Mouse (Mus musculus) midbrain, embryonic 16.5 days (tissue): ENCODE measurements at regions not wholly inside any gene's neighbourhood (a gene's known extent, or its start where the extent isn't known, plus 50 kb on each side); places are given as distances from the start of the nearest gene placed in this dataset.

Experiments used
- ATAC-seq: fragments of 200-750 bp; cut with Nextera tagmentation; 2 replicates; pipeline ENCODE4 v1.8.0; 2017; ENCODE audit warnings: moderate TSS enrichment
- H3K27ac ChIP-seq: fragments of 300-500 bp; sonication (generic); 2 replicates; pipeline ENCODE4 v1.5.1; 2014; ENCODE audit warnings: mild to moderate bottlenecking, low read length, mixed read lengths
- H3K27me3 ChIP-seq: fragments of 300-500 bp; sonication (generic); 2 replicates; pipeline ENCODE4 v1.6.1; 2014; ENCODE audit warnings: low read depth, low read length, mixed read lengths; ENCODE audit not compliant: control insufficient read depth, insufficient read depth
- H3K36me3 ChIP-seq: fragments of 300-500 bp; sonication (generic); 2 replicates; pipeline ENCODE4 v1.6.1; 2014; ENCODE audit warnings: mild to moderate bottlenecking, low read length, moderate library complexity, mixed read lengths; ENCODE audit not compliant: control insufficient read depth, insufficient read depth
- H3K4me1 ChIP-seq: fragments of 300-500 bp; sonication (generic); 2 replicates; pipeline ENCODE4 v1.6.1; 2014; ENCODE audit warnings: mild to moderate bottlenecking, low read length, mixed read lengths; ENCODE audit not compliant: control insufficient read depth, insufficient read depth
- H3K4me2 ChIP-seq: fragments of 300-500 bp; sonication (generic); 2 replicates; pipeline ENCODE4 v1.6.1; 2014; ENCODE audit warnings: mild to moderate bottlenecking, low read length, mixed read lengths
- H3K4me3 ChIP-seq: fragments of 300-500 bp; sonication (generic); 2 replicates; pipeline ENCODE4 v1.5.1; 2014; ENCODE audit warnings: low read depth, mild to moderate bottlenecking, low read length, moderate library complexity, mixed read lengths
- H3K9ac ChIP-seq: fragments of 300-500 bp; sonication (generic); 2 replicates; pipeline ENCODE4 v1.6.1; 2014; ENCODE audit warnings: low read depth, low read length, mixed read lengths
- H3K9me3 ChIP-seq: fragments of 300-500 bp; sonication (generic); replicated peaks from 2 replicates; pipeline ENCODE4 v1.6.1; 2014; ENCODE audit warnings: mild to moderate bottlenecking, low read length, mixed read lengths; ENCODE audit not compliant: control insufficient read depth, poor library complexity, severe bottlenecking
- WGBS: fragments of 180-500 bp; shearing (Covaris S2); extraction: QIAGEN DNeasy Blood & Tissue Kit; methylation state at CpG from one replicate; pipeline ENCODE4 v1.1.7; 2014; 5-methylcytosine and 5-hydroxymethylcytosine counted together

DNA sequence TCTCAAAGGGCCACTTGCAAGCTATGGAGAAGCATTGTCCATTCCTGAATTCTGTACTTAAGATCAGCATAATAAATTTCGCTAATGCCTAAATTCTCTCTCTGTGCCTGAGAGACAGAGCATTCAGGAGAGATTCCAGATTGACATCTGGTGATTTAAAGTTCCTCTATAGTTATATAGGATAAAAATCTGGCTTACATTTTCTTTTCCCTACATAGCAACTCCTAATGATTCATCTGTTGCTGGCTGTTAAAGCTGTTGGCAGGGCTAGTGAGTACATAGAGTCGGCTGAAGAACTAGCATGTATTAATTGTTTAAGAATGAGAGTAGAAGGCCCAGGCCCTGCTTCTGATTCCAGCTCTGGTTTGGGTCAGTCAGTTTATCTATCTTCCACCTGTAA is 870.0 kb upstream of the Stxbp6 start:
- H3K9me3 ChIP-seq: no peaks in the 10 kb centered on the region
- no peak overlapping the region for H3K27ac ChIP-seq
- no peak for ATAC-seq
- H3K27me3 ChIP-seq: no peaks in the 10 kb centered on the region
- no peaks in the 10 kb centered on the region for H3K4me1 ChIP-seq
- H3K9ac ChIP-seq: no peak overlapping the region
- H3K36me3 ChIP-seq: no peaks in the 10 kb centered on the region
- H3K4me3 ChIP-seq: no peak overlapping the region
- WGBS: 34% methylated on average over 2 of the region's 2 CpGs
- no peak overlapping the region for H3K4me2 ChIP-seq

DNA sequence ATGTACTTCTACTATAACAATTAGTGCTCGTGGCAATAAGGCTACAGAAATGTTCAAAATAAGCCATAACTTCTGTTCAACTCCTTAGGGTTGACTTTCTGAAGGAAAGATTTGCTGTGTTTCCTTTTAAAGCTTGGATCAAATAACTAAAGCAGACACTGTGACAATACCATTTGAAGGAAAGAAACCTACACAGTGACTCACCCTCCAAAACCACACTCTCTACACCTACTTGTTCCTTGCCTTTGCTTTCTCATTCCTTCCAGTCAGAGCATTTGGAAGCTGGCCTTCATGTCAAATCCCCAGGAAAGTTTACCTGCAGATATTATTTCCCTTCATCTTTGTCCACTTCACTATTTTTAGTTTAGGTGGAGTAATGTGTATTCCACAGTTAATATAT is 867.9 kb upstream of the Stxbp6 start:
- H3K27ac ChIP-seq: no peak overlapping the region
- H3K4me2 ChIP-seq: no peak overlapping the region
- no peaks in the 10 kb centered on the region for H3K4me1 ChIP-seq
- H3K4me3 ChIP-seq: no peak overlapping the region
- ATAC-seq: no peak
- H3K9ac ChIP-seq: no peak overlapping the region
- WGBS: 83% methylated on average over 1 of the region's 1 CpGs
- no peaks in the 10 kb centered on the region for H3K36me3 ChIP-seq
- H3K9me3 ChIP-seq: no peaks in the 10 kb centered on the region
- no peaks in the 10 kb centered on the region for H3K27me3 ChIP-seq

DNA sequence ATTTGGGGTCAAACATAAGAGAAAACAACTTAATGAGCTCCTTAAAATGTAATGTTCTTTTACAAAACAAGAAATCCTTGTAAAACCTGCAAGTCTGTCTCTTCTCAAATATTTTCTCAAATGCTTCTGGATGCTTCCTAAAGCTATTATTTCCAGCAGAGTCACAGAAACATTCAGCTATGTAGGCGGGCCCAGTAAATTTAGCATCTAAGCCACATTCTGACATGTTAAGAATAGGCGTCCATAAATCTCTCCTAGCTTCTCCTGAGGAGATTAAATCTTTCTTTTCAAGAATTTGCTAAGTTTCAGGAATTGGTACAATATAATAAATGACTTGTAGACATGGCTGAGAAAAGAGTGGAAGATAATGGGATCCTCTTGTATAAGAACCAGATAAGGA is 858.9 kb upstream of the Stxbp6 start:
- Histone ChIP-seq H3K4me2 (no peak overlapping the region), H3K36me3 (no peaks in the 10 kb centered on the region), H3K27ac (no peak overlapping the region), H3K9me3 (no peaks in the 10 kb centered on the region), H3K4me3 (no peak overlapping the region), H3K4me1 (peaks cover 7% of the 10 kb centered on the region; the same call in 1 of the 2 replicates), H3K9ac (no peak overlapping the region), H3K27me3 (no peaks in the 10 kb centered on the region)
- 64% methylated on average over 2 of the region's 2 CpGs for WGBS
- ATAC-seq: no peak

DNA sequence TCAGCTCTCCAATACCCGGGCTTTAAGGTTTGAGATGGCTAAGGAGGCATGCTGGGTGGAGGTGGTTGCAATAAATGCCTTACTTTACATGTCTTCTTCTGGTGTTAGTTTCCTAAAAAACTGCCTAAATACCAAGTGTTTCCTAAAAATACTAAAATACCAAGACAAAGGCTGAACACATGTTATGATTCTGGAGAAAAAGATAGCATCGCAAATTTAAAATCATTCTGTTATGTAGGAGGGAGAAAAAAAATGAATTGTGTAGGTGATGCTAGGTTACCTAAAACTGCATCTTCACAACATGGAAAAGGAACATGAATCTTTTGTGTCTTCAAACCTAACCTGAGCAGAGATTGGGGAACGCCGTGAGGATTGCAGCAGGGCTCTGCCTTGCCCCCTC is 857.7 kb upstream of the Stxbp6 start:
- WGBS: 76% methylated on average over 4 of the region's 4 CpGs
- no peaks in the 10 kb centered on the region for H3K36me3 ChIP-seq
- peak overlapping the region; percentile 15; the same call in 1 of the 2 replicates for H3K27ac ChIP-seq
- no peaks in the 10 kb centered on the region for H3K9me3 ChIP-seq
- no peak overlapping the region for H3K9ac ChIP-seq
- ATAC-seq: no peak
- H3K4me3 ChIP-seq: no peak overlapping the region
- H3K4me1 ChIP-seq: peaks cover 7% of the 10 kb centered on the region; the same call in 1 of the 2 replicates
- H3K27me3 ChIP-seq: no peaks in the 10 kb centered on the region
- H3K4me2 ChIP-seq: no peak overlapping the region

DNA sequence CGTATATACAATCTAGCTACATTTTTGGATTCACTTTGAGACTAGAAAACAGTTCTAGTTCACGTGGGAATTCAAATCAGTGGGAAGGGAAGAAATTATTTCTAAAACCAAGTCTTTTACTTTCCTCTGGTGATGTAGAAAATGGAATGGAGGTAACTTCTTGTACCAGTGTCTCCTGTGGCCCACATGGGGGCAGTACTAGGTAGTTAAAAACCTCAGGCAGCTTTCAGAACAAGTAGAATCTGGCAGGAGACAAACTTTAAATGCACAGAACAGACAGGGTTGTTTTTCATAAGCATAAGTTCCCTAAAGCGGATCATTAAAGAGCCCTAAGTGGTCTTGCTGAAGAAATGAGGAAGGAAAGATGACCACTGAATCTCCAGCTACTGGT is 855.2 kb upstream of the Stxbp6 start:
- Histone ChIP-seq H3K4me1 (peaks cover 7% of the 10 kb centered on the region; the same call in 1 of the 2 replicates), H3K36me3 (no peaks in the 10 kb centered on the region), H3K9ac (no peak overlapping the region), H3K9me3 (no peaks in the 10 kb centered on the region), H3K27ac (peak overlapping the region; percentile 79), H3K4me2 (no peak overlapping the region), H3K4me3 (no peak overlapping the region), H3K27me3 (no peaks in the 10 kb centered on the region)
- WGBS: 34% methylated on average over 3 of the region's 3 CpGs
- ATAC-seq: peak; percentile 85

DNA sequence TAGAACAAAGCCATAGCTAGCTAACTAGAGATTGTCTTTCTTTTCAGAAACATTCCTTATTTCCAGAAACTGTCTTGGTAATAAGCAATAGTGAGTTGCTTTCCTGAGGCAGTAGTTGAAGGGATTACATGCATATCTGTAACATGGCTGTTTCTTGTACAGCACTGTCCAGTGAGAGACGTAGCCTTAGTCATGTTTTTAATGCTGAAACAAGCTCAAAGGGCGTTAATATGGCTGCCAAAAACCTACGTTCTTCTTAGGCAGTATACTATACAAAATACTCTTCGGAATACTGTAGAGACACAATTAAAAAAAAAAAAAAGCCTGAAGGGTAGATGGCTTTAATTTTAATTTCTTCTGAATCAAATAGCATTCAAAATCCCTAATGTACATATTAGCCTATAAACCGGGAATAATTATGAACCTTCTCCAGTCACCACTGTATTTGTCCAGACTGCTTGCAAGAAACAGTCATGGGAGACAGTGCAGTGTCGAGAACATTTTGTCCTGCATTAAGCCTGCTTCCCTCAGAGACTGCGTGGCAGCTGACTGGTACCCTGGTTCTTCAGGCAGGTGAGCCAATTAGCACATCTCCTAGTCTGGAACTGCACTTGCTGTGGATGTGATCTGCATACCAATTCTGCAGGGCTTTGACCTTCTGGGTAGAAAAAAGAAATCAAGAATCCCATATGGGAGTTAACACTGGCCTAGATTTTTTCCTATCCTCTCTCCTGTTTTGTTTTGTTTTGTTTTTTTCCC is 854.7 kb upstream of the Stxbp6 start:
- Histone ChIP-seq H3K36me3 (no peaks in the 10 kb centered on the region), H3K4me3 (no peak overlapping the region), H3K4me2 (no peak overlapping the region), H3K9ac (no peak overlapping the region), H3K9me3 (no peaks in the 10 kb centered on the region), H3K4me1 (peaks cover 7% of the 10 kb centered on the region; the same call in 1 of the 2 replicates), H3K27me3 (no peaks in the 10 kb centered on the region), H3K27ac (peak overlapping the region; percentile 79)
- ATAC-seq: peak; percentile 91
- 44% methylated on average over 7 of the region's 7 CpGs for WGBS
